Mouse (Mus musculus) T-helper 17 cell (primary cell): ENCODE results near the gene Medag.

Experiments
- in situ Hi-C, 2 experiments: fragments of 300-600 bp; cut with MboI, MseI; formaldehyde crosslinking; loops; 1 replicate in 1 of 2; 2 replicates in 1 of 2; pipeline ENCODE4 v1.15.1; 2025; ENCODE audit warnings: high pct_unique_total_duplicates in 2 of 2

Gene Medag

GRCm38 (mm10) chr5:149474701-149475468 is 63.3 kb downstream of the Medag start:
- in situ Hi-C loops: no loop called here
